Mouse (Mus musculus) stomach, adult 2 months (tissue): Measurements from ENCODE around the gene Zswim2. TPM values are rescaled to one million over a fixed set of nuclear protein-coding genes. Genes with fewer than 3 reads are reported as not detected.

Source experiments
- polyA plus RNA-seq: library from polyadenylated mRNA; depleted of rRNA; stranded (reverse); fragments of >200 nt; gene quantifications from 2 replicates; pipeline ENCODE4 v1.2.3, GENCODE M21; 2012; rRNA removed

The Zswim2 gene
- polyA plus RNA-seq: not detected in 2 replicates

GRCm38 (mm10) chr2:83940931-83941361, at the start of gene Zswim2:
Zswim2 (minus strand) TSS chr2:83941228.

GRCm38 (mm10) chr2:83990253-83990652, 49.2 kb upstream of the Zswim2 start, which contains the start of gene Gm13691:
Gm13691 (plus strand) TSS chr2:83990553.

GRCm38 (mm10) chr2:83984443-83984842, 43.4 kb upstream of the Zswim2 start, which contains the start of gene Gm13697:
Gm13697 (plus strand) TSS chr2:83984743.

GRCm38 (mm10) chr2:83978633-83979032, 37.6 kb upstream of the Zswim2 start, which contains the start of gene Gm13694:
Gm13694 (plus strand) TSS chr2:83978933.

GRCm38 (mm10) chr2:83972823-83973222, 31.8 kb upstream of the Zswim2 start, which contains the start of gene Gm13696:
Gm13696 (plus strand) TSS chr2:83973123.

GRCm38 (mm10) chr2:83967013-83967412, 26.0 kb upstream of the Zswim2 start, which contains the start of gene Gm13695:
Gm13695 (plus strand) TSS chr2:83967313.

GRCm38 (mm10) chr2:83961203-83961602, 20.2 kb upstream of the Zswim2 start, which contains the start of gene Gm13693:
Gm13693 (plus strand) TSS chr2:83961503.

GRCm38 (mm10) chr2:83955393-83955792, 14.4 kb upstream of the Zswim2 start, which contains the start of gene Gm13698:
Gm13698 (plus strand) TSS chr2:83955693.

Other genes with a start within 250 kb of the Zswim2 start
- 33.2 and 36.1 TPM in 2 replicates for gene Itgav, start 216.8 kb downstream of the Zswim2 start, polyA plus RNA-seq
- 0.27 and 0.35 TPM in 2 replicates for gene Fam171b, start 128.6 kb downstream of the Zswim2 start, polyA plus RNA-seq
- not detected in 2 replicates for gene Gm13698, start 14.5 kb upstream of the Zswim2 start, polyA plus RNA-seq
- not detected in 2 replicates for gene Gm13693, start 20.3 kb upstream of the Zswim2 start, polyA plus RNA-seq
- gene Gm13695, start 26.1 kb upstream of the Zswim2 start, polyA plus RNA-seq: not detected in 2 replicates
- gene Gm13696, start 31.9 kb upstream of the Zswim2 start, polyA plus RNA-seq: not detected in 2 replicates
- not detected in 2 replicates for gene Gm13694, start 37.7 kb upstream of the Zswim2 start, polyA plus RNA-seq
- not detected in 2 replicates for gene Gm13697, start 43.5 kb upstream of the Zswim2 start, polyA plus RNA-seq
- not detected in 2 replicates for gene Gm13691, start 49.3 kb upstream of the Zswim2 start, polyA plus RNA-seq